Mouse (Mus musculus) embryo, embryonic 11.5 days (tissue): ENCODE measurements around the gene Tcf21.

Experiments used
- DNase-seq: peaks from one replicate; pipeline ENCODE4 v3.0.0-alpha.2; 2012; ENCODE audit warnings: low read depth, low spot score

Gene Tcf21

GRCm38 (mm10) chr10:22819871-22820590, at the start of gene Tcf21:
Gene Tcf21, minus strand, starts transcription at chr10:22820174.
- no peak for DNase-seq

GRCm38 (mm10) chr10:22868386-22868918, 48.5 kb upstream of the Tcf21 start:
- DNase-seq = no peak

DNA sequence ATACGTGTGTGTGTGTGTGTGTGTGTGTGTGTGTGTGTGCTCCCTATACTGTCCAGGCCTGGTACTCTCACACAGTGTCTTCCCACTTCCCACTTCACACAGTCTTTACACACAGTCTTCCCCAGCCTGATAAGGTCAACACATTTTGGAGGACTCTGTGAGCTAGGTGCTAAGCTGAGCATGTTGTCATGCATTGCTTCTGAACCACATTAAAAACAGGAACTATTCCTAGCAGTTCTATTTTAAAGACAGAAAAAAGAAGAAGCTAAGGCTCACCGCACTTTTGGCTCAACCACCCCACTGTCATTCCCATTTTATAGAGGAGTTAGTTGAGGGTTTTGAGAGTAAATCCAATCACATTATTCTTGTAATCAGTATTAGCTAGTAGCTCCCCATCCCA, 47.2 kb upstream of the Tcf21 start:
- DNase-seq = no peak

DNA sequence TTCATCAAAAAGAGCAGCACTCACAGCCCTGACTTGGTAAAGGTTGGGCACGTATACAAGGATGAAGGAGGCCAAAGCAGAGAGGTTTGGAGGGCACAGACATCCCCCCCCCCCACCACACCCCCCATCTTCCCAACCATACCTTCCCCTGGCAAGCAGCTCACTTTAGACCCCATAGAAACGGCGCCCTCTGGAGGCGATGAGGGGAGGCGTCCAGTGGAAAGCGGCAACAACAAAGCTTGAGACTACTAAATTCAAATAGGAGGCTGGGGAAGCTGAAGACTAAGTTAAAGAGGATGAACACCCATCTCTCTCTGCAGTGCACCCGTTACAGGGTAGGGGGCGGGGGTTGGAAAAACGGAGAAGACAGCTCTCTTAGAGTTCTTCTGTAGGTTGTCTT, 38.1 kb upstream of the Tcf21 start:
- DNase-seq = no peak

- no peak for DNase-seq
Observed at GRCm38 (mm10) chr10:22854330-22854729, 34.4 kb upstream of the Tcf21 start.

- no peak for DNase-seq
Observed at GRCm38 (mm10) chr10:22845351-22845750, 25.4 kb upstream of the Tcf21 start.

DNA sequence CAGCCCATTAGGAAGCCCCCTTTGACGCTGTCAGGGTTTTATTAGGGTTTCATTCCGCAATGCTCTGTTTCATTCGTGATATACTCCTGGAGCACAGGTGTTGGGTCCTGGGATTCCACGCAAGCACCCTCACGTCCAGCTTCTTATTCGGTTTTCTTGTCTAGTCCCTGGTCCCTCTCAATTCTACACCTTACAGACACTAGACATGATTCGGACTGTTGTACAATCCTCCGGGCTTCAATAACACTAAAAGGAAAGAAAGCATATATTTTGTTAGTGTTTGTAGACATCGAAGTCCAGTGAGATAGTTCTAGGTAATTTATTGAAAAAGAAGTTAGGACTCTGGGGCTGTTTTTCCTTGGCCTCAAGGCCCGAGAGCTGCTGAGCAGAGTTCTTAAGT, 24.8 kb upstream of the Tcf21 start:
- DNase-seq = no peak

- DNase-seq = no peak
Observed at GRCm38 (mm10) chr10:22843440-22844361, 23.7 kb upstream of the Tcf21 start.

DNA sequence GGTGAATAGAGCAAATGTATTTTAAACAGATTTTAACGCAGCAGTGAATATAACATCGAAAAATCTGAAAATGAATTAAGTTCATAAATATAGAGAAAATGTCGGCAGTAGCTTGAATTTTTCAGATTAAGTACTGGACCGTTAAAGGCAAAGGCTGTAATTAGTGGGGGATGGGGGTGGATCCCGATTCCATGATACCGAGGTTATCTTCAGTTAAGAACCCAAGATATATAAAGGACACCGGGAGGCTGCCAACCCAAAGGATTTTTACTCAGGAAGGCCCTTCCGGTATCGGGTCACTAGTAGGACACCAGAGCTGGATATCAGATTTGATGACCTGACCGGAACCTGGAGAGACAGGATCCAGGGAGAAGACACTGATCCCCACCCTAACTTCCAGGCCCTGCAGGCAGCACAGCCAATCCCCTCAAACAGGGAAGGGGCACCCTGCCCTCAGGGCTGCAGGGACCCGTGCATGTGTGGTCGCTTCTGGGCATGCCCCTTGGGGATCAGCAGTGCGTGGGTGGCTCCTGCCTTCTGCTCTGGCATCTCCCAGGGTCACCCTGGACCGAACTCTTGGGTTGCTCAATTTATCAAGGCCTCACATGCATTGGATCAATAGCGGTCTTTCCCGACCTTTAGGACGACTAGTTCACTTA, 22.9 kb upstream of the Tcf21 start:
- DNase-seq = no peak

DNA sequence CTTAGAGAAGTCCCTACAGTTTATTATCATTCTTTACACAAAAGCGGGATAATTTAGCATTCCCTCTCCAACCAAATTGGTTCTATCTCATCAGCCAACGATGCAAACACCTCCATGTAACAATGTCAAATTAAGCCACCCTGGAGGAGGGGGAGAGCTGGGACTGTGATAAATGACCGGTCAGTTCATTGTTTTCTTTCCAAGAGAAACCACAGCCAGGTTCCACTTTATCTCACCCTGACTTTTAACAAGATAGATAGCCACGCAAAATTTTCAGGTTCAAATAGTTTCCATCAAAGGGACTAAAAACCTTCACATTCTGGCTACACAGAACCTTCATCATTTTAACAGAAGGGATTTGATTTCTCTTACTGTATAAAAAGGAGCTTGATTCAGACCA, 22.1 kb upstream of the Tcf21 start:
- no peak for DNase-seq

DNA sequence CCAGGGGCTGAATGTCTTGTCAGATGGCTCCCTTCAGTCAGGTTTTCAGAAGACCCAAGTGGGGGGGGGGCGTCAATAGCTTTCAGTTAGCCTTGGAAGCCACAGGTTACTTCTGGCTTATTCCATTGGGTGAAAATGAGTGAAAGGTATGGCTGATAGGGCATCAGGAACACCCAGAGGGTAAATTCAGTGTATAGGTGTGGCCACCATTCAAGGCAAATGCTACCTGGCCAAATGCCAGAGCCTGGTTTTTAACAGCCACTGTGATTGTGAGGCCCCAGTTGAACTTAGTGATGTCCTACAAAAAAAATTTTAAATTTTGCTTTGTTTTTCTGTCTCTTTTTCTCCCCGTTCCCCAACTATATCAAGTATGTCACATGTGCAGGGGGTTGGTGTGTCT, 6.3 kb upstream of the Tcf21 start:
- no peak for DNase-seq

DNA sequence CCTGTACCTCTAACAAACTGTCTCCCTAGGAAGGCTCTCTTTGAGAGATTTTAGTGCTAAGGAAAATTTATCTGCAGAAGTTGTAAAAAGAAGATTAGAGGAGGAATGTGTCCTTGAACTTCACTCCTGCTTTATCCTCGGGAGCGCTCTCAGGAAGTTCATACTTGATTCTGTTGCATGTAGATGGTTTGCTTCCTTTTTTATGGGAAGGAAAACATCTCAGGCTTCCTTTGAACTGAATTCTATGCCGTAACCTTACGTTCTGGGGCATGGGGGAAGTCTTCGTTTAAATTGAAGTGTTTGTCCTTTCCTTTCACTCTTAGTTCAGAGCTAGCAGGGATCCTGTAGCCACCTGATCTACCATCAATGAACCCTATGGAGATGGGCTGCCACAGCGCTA, 2.9 kb upstream of the Tcf21 start:
- DNase-seq = no peak

DNA sequence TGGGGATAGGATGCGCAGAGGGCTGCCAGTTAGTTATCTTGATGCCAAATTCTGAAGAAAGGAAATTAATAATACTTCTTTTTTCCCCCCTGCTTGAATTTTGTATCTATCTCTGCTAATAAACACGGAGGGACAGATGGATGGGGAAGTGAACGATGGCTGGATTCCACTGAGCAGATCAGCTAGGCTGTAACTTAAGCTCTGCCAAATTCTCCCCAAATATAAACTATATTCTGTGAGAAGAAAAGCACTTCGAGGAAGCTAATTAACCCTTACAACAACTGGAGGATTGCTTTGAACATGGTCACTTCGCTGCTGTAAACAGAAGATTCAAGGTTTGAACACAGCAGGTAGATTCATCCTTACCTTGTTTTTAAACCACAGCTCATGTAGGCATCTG, 2.5 kb upstream of the Tcf21 start:
- no peak for DNase-seq

GRCm38 (mm10) chr10:22821709-22822108, 1.7 kb upstream of the Tcf21 start:
- DNase-seq = no peak

DNA sequence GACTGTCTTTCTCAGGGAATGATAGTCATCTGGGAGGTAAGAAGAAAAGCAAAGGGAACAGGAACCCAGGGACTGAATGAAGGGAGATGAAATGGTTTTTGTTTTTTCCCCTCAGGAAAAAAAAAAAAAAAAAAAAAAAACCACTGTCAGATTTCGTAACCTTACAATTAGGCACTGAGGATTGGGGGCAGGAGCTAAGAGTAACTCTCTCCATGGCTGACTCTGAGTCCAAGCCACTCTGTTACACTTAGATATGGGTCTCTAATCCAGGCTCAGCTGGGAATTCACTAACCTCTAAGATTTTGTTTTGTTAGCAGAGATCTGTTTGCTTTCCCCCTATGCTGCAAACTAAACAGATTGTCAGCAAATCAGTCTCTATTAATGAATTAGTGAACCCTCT, 1.3 kb upstream of the Tcf21 start:
- no peak for DNase-seq

DNA sequence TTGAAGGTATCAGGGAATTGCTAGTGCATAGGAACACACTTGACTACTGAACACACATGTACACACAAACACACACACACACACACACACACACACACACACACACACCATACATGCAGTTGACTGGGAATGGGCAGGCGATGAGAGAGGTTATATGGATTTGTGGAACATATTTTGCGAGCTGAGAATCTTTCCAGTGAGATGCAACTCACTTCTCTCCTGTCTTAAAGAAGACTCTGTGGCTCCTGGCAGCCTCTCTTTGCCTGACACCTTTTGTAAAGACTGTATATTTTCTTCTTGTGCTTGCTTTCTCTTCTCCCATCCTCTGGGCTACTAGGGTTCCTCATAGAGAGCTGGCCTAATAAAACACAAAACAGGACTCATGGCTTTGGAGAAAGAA, 867 bp upstream of the Tcf21 start:
- no peak for DNase-seq

DNA sequence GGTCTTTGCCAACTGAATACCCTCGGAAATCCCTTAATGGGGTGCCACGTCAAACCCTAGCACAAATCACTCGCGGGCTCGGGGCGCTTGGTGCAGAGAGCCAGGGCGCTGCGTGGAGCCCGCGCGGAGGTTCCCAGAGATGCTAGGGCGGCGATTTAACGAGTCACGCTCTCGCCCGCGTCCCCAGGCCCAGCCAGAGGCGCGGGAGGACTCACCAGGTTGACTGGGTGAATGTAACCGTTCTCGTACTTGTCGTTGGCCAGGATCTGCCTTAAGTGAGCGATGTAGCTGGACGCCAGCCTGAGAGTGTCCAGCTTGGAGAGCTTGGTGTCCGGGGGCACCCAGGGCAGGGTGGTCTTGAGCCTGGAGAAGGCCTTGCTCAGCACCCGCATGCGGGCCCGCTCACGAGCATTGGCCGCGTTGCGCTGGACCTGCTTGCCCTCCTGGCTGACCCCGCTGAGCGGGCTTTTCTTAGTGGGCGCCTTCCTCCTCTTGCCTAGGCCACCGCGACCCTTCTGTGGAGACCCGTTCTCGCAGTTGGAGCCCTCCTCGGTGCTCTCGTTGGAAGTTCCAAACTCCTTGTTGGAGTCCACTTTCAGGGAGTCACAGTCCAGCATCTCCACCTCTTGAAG, 619 bp downstream of the Tcf21 start:
- DNase-seq = no peak

DNA sequence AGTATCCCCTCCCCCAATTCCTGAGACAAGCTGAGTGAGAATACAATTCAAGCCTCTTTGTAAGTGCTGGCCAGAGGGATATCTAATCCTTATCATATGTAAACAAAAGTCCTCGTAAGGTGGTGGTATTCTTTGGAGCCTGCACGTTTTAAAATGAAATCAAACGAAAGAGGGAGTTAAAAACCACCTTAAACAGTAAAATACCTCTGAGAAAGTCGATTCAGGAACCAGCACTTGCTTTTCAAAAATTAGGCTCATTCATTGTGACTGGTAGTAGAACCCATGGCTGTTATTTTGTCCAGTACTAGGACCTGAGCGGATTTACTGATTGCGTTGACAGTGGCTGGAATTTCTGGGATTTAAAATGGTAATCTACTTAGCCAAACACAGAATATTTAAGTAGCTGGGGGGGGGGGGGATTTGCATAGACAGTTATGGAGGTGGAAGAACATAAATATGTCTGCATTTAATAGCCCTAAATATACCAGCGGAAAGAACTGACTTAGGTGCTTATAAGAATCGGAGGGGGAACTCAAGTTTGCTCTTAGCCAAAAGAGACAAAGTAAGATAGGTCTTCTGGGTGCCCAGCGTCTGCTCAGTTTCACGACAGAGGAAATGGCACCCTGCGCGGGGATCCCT, 1.3 kb downstream of the Tcf21 start:
- DNase-seq = no peak

GRCm38 (mm10) chr10:22817976-22818375, 2.0 kb downstream of the Tcf21 start:
- DNase-seq = no peak

- DNase-seq = no peak
Observed at GRCm38 (mm10) chr10:22817561-22817960, 2.4 kb downstream of the Tcf21 start.

- no peak for DNase-seq
Observed at GRCm38 (mm10) chr10:22816237-22816762, 3.7 kb downstream of the Tcf21 start.
